Mouse (Mus musculus): ENCODE data around the gene Arrdc2. TPM values are rescaled to one million over a fixed set of nuclear protein-coding genes. Genes with fewer than 3 reads are reported as not detected.

Gene Arrdc2
- polyA plus RNA-seq, 1 experiment, result 27.4 TPM

DNA sequence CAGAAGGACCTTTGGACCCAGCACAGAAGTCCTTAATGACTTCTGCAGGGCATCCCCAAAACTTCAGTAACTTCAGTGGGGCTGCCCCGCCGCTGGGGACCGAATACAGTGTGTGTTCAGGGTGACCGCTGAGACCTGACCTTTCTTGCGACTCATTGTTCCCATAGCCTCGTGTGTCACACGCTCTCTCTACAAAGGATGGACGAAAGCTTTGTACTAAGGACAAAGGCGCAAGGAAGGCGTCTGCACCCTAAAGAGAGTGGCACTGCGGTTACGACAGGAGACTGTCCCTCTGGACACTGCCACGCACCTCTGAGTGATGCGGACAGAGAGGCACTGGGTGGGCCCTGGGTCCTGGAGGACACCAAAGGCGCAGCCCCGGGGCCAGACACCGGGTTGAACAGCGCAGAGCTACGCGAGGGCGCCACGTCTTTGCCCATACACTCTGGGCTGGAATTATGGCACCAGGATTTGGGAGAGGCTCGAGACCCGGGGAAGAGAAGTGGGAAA, 25.2 kb upstream of the Arrdc2 start:
- no peak for DNase-seq (ENCODE audit: low spot score)

- DNase-seq (ENCODE audit: low spot score), result no peak
Measured at GRCm38 (mm10) chr8:70863956-70864711, 24.6 kb upstream of the Arrdc2 start.

DNA sequence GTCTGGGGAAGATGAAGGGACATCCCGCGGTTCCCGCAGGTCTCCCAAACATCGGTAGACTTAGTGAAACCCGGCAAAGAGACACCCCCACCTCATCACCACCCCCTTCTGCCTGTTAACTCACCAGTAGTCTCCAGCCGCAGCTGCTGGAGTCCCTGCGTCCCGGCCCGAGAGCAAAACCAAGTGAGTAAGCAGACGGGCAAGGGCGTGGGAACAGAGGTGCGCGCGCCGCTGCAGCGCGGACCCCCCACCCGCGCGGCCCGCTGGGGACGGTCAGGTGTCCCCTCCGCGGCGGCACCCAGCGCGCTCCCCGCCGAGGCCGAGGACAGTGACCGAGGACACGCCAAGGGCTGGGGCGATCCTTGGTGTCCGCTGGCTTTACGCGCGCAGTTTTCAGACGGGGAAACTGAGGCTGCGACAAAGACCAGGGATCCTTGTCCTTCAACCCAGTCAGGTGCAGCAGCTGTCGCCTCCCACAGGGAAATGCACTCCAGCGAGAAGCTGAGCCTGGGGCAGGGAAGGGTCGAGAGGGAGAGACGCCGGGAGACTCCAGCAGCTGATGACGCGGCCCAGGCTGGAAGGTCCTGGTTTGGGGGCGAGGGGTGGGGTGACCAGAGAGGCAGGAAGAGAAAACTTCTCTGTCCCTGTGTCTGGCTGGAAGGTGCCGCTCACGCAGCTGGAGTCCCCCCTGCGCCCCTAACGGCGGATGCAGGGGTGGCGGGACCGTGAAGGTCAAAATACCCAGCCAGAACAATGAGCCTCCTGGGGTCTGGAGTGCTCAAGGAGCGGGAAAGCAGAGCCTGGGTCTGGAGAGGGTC, 23.5 kb upstream of the Arrdc2 start, which contains the start of gene Kcnn1:
TSS of gene Kcnn1 (minus strand) at position 435 of the 818 bp plus-strand sequence.
- no peak for DNase-seq (ENCODE audit: low spot score)

DNA sequence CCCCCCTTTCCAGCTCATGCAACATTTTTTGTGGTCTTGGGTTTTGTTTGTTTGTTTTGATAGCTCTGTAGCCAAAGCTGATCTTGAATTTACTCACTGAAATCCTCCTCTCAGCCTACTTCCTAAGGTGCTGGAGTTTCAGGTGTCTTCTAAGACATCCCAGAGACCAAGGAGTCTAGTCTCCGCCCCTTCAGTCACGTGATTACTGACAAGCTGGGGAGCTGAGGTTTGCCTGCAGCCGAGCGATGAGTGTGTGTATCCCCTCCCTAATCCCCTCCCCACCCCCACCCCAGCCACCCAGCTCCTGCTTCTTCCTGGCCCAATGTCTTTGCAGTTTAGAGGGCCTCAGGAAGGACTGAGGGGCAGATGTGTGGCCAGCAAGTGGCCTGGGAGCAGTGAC, 18.0 kb upstream of the Arrdc2 start:
- DNase-seq (ENCODE audit: low spot score), result no peak

DNA sequence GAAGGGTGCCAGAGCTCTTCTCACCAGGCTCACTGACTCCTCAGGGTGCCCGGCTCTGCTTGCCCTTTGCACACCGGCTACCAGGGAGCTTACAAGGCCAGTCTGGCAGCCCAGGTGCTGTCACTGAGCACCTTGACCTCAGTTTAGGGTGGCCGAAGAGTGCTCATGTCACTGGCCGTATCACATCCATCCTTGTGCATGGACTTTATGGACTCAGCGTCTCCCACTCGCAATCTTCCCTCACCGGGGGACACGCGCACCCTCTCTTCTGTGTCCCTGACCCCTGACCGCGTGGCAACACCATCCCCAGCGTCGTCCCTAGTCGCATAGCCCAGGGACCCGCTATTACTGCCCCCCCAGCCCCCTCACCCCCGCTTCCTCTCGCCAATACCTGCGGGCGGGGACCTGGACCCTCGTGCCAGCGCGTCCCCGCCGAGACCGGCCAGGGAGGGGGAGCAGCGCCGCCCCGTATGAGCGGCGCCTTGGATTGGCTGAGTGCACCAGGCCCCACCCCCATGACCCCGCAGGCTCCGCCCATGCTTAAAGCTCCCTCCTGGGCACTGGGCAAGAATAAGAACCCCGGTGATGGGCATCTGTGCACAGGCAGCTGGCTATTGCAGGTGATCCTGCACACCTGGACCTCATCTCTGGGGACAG, 17.1 kb upstream of the Arrdc2 start:
- no peak for DNase-seq (ENCODE audit: low spot score)

DNA sequence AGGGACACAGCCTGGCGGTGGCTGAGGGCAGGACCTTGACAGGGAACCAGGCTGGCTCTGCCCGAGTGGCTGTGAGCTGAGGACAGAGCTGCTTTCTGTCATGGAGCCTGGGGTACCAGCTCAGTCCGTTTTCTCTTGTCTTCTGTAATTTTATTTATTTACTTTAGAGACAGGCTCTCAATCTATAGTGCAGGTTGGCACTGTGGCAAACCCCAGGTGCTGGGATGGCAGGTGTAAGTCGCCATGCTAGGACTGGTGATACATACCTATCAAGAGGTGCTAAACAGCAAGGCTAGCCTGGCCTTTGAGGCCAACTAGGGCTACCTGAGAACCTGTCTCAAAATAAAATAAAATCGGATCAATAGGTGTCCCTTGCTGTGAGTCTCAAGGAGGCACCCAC, 16.5 kb upstream of the Arrdc2 start:
- DNase-seq (ENCODE audit: low spot score), result no peak

GRCm38 (mm10) chr8:70853863-70854262, 14.3 kb upstream of the Arrdc2 start:
- no peak for DNase-seq (ENCODE audit: low spot score)

- no peak for DNase-seq (ENCODE audit: low spot score)
Measured at GRCm38 (mm10) chr8:70852595-70853231, 13.2 kb upstream of the Arrdc2 start.

GRCm38 (mm10) chr8:70851837-70852236, 12.3 kb upstream of the Arrdc2 start:
- no peak for DNase-seq (ENCODE audit: low spot score)

DNA sequence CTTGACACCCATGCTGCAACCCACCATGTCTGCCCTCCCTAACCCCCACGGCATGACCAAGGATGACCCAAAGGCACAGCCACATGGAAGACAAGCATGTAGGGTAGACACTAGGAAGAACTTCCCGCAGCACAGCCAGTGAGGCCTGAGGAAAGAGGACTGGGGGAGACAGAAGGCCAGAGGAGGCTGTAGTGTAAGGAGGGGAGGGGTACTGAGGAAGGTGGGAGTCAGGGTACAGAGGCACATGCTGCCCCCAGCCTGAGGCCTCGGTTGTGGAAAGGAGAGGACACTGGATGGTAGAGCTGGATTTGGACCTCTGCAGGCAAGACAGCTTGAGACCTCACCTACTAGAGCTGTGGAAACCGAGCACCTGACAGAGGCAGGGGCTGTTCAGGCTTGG, 11.4 kb upstream of the Arrdc2 start:
- DNase-seq (ENCODE audit: low spot score), result no peak

DNA sequence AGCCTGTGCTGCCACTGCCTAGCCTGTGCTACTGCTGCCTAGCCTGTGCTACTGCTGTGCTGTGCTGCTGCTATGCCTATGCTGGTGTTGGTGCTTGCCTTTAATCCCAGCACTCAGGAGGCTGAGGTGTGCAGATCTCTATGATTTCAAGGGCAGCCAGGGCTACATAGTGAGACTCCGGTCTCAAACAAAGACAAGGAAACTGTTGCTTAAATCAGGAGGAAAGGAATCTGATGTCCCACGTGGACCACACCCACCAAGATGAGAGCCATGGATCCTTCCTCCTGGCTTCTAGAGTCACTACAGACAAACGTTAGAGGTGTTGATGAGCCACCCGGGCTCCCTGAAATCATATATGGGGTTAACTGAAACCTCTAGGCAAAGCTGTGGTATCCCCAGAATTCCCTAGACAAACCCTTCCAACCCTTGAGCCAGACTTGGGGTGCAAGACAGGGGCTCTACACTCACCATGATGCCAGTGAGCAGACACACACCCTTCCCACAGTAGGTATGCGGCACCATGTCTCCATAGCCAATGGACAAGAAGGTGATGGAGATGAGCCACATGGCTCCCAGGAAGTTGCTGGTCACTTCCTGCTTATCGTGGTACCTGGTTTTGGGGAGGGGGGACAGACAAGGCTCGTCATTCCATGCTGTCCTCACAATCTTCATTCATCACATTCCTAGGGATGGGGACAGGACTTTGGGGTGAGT, 10.8 kb upstream of the Arrdc2 start:
- DNase-seq (ENCODE audit: low spot score), result no peak

- DNase-seq (ENCODE audit: low spot score), result no peak
Measured at GRCm38 (mm10) chr8:70849333-70849990, 9.9 kb upstream of the Arrdc2 start.

DNA sequence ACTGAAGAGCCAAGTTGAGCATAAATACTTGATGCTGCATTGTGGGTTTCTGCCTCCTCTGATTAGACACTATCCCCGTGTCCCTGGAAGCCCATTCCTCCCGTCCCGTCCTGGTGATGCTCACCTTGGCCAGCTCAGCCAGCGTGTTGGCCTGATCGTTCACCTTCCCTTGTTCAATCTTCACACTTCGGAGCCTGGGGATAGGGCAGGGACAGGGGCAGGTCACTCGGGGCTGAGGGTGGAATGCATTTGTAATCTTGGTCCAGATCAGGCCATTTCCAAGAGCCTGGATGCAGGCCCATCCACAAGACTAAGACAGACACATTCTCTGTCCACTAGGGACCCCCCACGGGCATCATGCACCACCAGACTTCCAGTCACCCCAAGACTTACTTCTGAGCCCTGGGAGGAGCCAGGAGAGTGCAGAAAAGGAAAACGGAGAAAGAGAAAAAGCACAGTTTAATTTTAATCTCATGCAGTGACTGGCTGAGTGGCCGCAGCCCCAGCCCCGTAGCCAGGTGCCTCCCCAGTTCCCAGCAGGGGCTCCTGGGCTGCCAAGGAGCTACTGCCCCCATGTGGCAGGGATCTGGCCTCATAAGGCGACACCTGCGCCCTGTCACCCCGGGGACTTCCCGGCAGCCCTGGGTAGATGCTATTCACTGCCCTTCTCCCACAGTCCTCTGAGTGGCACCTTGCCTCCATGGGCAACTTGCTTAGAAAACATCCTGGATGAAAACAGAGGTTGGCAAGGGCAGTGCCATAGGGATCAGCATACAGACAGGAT, 7.0 kb upstream of the Arrdc2 start:
- no peak for DNase-seq (ENCODE audit: low spot score)

GRCm38 (mm10) chr8:70845108-70845507, 5.6 kb upstream of the Arrdc2 start:
- DNase-seq (ENCODE audit: low spot score), result no peak

DNA sequence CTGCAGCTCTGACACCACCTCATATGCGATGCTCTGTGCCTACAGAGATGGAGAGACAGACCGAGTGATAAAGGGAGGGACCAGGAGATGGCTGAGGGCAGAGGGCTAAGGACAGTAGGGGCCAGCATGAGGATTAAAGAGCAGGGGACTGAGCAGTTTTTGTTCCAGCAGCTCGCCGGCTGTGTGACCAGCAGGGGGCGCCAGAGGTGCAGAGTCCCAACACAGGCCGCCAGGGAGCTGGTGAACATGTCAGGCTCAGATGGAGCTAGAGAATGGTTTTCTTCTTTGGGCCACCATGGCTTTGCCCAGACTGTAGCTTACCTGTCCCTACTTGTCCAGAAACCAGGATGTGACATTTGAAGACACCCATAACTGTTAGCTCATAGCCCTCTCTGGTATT, 5.0 kb upstream of the Arrdc2 start:
- peak; percentile 85 for DNase-seq (ENCODE audit: low spot score)

DNA sequence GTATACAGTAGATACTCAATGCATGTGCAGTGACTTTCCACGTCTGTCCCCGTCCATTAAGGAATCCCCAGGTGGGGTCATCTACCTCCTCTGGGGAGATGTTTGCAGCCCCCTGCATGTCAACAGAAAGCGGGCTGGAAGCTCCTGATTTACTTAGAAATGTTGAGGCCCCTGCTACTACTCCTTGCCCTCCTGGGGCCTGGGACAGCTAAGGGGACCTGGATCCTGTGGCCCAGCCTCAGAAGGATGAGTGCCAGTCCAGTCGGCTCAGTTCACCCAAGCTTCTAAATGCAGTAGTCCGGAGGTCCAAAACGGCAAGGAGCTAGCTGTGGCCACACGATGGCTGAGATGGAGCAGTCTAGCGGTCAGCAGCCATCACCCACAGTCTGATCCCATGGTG, 4.4 kb upstream of the Arrdc2 start:
- no peak for DNase-seq (ENCODE audit: low spot score)

GRCm38 (mm10) chr8:70843214-70843773, 3.8 kb upstream of the Arrdc2 start:
- DNase-seq (ENCODE audit: low spot score), result no peak

GRCm38 (mm10) chr8:70842484-70842883, 3.0 kb upstream of the Arrdc2 start:
- no peak for DNase-seq (ENCODE audit: low spot score)

Data from urinary bladder, adult 2 months (tissue).